Mouse (Mus musculus) megakaryocyte-erythroid progenitor cell, adult 5 weeks (primary cell): ENCODE measurements around the gene Pptc7. TPM values are rescaled to one million over a fixed set of nuclear protein-coding genes. Genes with fewer than 3 reads are reported as not detected.

ENCODE experiments used
- polyA plus RNA-seq: library from polyadenylated mRNA; stranded (reverse); fragments of >175 nt; gene quantifications from 2 replicates; pipeline ENCODE4 v1.2.3, GENCODE M21; 2012

Gene Pptc7
- 9.4 and 11.1 TPM in 2 replicates for polyA plus RNA-seq

DNA sequence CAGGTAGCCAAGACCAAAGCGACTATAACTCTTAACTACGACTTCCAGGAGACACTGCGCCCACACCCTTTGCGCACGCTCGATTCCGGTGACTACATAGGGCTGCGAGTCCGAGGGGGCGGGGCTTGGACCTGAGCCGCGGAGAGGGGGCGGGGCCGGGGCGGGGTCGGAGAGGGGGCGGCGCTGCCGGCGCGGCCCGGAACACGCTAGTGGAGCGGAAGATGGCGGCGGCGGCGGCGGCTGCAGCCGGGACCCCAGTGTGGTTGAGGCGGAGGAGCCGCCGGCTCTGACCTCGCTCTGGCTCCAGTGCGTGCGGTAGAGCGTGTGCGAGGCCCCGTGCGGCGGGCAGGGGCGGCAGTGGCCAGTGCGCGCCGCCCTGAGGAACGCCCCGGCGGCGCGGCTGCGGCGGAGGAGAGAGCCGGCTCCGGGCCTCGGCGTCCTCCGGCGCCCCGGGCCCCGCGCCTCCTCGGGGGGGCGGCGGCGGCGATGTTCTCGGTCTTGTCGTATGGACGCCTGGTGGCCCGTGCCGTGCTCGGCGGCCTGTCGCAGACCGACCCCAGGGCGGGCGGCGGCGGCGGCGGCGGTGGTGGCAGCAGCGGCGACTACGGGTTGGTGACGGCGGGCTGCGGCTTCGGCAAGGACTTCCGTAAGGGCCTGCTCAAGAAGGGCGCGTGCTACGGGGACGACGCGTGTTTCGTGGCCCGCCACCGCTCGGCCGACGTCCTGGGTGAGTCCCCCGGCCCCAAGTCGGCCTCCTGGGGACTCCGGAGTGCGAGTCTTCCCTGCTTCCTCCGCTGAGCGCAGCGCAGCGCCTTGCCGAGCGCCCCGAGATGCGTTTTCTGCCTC lies at the start of gene Pptc7:
Pptc7 (plus strand) TSS at position 183 of the 846 bp plus-strand sequence.

DNA sequence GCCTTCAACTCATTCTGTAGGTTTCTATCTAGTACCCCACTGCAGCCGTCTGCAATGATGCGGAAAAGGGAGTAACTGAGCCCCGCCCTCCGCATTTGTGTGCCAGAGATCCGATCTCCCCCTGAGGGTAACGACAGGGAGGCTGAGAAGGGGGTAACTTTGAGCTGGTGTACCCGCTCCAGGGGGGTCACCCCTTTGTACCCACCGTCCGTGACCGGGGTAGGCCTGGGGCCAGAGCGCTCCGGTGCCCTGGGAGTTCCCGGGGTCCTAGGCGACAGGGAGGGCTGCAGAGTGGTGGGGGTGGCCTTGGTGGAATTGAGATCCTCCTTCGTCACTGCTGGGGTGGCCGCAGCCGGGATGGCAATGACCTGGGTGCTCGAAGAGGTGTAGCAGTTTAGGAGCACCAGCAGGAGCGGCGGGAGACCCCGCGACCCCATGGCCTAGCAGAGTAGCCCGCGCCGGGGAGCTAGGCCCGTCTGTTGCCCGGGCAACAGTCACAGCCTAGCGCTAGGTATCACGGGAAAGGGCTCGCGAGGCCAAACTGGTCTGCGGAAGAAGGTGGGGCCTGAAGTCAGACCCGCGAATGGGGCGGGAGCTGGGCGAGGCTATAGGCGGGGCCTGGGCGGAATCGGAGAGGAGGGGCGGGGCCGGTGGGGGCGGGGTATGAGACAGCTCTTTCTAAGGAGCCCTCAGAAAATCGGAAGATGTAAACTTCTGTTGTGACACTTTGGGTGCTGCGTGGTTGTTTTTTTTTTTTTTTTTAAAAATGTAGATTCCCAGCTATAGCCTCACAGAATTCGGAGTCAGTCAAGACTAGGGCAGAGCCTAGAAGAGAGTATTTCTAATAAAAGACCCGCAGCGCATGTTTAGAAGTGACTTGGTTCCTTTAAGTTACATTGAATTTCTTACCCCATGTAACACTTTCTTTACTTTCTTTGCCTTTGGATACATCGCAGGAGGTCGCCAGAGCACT lies 19.9 kb upstream of the Pptc7 start, which contains the start of gene Tctn1:
Tctn1 (minus strand) TSS at position 528 of the 973 bp plus-strand sequence.

DNA sequence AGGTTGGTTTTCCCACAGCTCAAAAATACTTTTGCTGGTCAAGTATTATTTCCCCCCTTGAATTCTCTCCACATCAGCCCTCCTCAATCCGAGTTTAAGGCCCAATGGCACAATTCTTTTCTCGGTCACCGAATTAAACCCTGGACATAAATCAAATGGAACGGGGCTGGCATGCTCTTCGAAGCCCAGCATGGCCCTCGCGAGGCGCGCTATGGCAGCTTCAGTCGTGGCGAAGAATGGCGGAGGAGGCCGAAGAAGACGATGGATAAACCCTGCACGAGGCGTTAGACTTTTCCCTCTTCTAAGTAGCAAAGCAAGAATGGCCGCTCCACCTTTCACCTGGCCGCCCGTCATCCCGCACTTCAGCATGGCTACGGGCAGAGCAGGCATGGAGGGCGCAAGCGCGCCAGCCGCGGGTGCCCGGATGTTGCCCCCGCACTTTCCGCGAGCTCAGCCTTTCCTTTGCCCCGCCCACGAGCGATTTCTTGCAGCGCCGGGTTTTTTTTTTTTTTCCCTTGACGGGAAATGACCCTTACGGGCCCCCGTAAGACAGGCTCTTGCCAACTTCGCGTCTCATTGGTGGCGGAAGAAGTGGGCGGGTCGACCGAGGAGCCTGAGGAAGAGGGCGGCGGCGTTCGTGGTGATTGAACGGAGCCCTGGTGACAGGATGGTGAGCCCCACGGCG lies 69.8 kb downstream of the Pptc7 start, which contains the start of the genes Rad9b and Vps29:
Rad9b (minus strand) TSS at position 427 of the 685 bp plus-strand sequence.
Vps29 (plus strand) TSS at position 563 of the 685 bp plus-strand sequence.

DNA sequence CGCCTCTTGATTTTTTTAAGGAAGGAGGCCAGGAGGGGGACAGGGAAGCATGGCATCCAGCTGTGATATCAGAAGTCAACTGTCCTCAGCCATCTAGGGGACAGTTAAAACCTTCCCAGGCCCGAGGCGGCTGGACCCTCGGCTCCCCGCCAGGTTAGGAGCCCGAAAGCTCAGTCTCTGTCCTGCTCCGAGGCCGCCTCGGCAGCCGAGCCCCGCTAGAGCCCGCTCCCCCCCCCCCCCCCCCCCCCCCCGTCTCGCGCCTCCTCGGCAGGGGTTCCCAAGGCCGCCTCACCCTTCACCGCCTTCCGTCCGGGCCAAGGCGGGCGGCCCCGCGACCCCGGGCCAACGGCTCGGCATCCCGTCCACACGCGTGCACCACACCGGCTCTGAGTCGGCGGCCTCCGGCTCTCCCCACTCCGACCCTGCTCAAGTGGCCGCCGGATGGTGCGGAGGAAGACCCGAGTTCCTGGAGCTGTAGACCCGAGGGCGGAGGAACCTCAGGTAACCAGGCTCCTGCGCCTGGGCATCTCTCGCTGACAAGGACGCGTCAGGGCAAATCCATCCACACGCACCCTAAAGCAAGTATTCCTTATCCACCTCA lies 87.5 kb downstream of the Pptc7 start, which contains the start of gene Gpn3:
Gpn3 (plus strand) TSS at position 286 of the 601 bp plus-strand sequence.

DNA sequence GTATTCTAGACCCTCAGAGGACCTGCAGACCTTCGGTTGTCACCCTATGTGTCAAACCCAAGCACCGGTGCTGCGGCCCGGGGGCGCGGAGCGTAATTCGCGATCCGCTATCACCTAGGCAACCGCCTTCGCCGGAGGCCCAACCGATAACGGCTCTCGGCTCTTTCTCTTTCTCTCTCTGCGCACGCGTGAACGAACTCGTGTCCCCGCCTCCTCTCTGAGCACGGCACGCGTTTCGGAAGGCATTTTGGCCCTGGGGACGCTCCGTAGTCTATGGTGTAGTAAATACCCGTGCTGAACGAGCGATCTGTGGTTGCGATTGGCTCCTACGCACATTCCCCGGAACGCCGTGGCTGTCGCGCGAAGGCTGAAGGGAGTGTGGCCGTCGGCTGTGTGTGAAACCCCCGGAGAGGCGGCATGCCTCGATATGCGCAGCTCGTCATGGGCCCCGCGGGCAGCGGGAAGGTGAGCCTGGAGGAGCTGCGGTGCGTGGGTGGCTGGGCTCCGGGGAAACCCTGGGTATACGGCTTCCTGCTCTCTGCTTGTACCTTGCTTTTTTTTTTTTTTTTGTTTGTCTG lies 88.1 kb downstream of the Pptc7 start, which contains the start of gene Fam216a:
Fam216a (minus strand) TSS at position 173 of the 578 bp plus-strand sequence.

Other genes starting within 250 kb of the Pptc7 start
- gene Cux2, start 234.3 kb upstream of the Pptc7 start, polyA plus RNA-seq: 0.43 and 1.8 TPM in 2 replicates
- gene Myl2, start 183.4 kb upstream of the Pptc7 start, polyA plus RNA-seq: 0.29 TPM in 1 of 2 replicates, not detected in the other
- 0.30 and 0.34 TPM in 2 replicates for gene Ccdc63, start 143.5 kb upstream of the Pptc7 start, polyA plus RNA-seq
- 114 and 165 TPM in 2 replicates for gene Ppp1cc, start 126.1 kb upstream of the Pptc7 start, polyA plus RNA-seq
- gene Hvcn1, start 77.6 kb upstream of the Pptc7 start, polyA plus RNA-seq: 33.1 and 50.8 TPM in 2 replicates
- 9.7 and 12.0 TPM in 2 replicates for gene Tctn1, start 19.9 kb upstream of the Pptc7 start, polyA plus RNA-seq
- 0.61 and 1.3 TPM in 2 replicates for gene Rad9b, start 69.9 kb downstream of the Pptc7 start, polyA plus RNA-seq
- 8.8 and 10.1 TPM in 2 replicates for gene Vps29, start 70.0 kb downstream of the Pptc7 start, polyA plus RNA-seq
- gene Gpn3, start 87.5 kb downstream of the Pptc7 start, polyA plus RNA-seq: 37.5 and 39.2 TPM in 2 replicates
- 45.8 and 47.2 TPM in 2 replicates for gene Fam216a, start 88.0 kb downstream of the Pptc7 start, polyA plus RNA-seq
- 52.9 and 66.4 TPM in 2 replicates for gene Arpc3, start 107.5 kb downstream of the Pptc7 start, polyA plus RNA-seq
- 16.9 and 25.5 TPM in 2 replicates for gene Anapc7, start 137.3 kb downstream of the Pptc7 start, polyA plus RNA-seq
- gene Atp2a2, start 217.9 kb downstream of the Pptc7 start, polyA plus RNA-seq: 41.9 and 48.4 TPM in 2 replicates